Mouse (Mus musculus): Measurements from ENCODE around the gene Olfr624. TPM values are rescaled to one million over a fixed set of nuclear protein-coding genes. Genes with fewer than 3 reads are reported as not detected.
"Not testable (repeated sequence)": the region's sequence is repeated elsewhere in the genome, so short reads cannot be mapped to it uniquely, and the experiment has no call there.

The Olfr624 gene
- not detected in 2 replicates for total RNA-seq (2014; rRNA removed)
- polyA plus RNA-seq (2015; fragmentation: Nextera tagmentation; extraction: Ambion mirVana), result not detected in 2 replicates

DNA sequence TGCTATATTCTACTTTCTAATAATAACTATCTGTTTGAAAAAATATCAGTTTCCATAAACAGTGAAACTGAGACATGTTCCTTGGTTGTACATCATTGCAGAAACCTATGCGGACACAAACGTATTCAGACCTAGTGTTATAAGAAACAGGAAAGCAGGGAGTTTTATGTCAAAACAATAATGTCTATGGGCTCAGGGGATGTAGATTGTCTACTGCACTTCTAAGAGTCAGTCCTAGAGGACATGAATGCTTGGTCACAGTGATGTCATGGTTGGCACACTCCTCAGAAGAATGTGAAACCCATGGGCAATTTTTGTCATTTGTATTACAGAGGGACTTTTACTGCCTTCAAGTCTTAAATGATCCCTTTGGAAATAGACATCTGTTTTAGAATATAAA is at the start of gene Olfr624:
Gene Olfr624, minus strand, starts transcription at position 101 of the 400 bp plus-strand sequence.
- no peak for ATAC-seq (ENCODE audit: low FRiP score)
- H3K4me3 ChIP-seq (ENCODE audit: low read depth, low read length), result no peak within 1 kb of the TSS
- WGBS, result 94% methylated on average over 2 of the region's 2 CpGs

DNA sequence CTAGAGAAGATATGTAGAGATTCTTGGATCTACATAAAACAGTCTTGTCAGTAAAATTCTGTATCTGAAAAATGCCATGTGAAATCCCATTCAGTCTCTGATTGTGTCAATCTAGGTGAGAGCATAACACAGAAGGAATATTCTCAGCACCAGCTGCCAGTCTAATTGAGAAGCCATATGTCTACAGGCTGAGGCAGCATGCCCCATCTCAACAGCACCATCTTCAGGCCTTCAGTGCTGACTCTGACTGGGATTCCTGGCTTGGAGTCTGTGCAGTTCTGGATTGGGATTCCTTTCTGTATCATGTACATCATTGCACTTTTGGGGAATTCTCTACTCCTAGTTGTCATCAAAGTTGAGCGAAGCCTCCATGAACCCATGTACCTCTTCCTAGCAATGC is 45.4 kb upstream of the Olfr624 start:
- H3K27me3 ChIP-seq (ENCODE audit: insufficient read depth, low read length); H3K4me2 ChIP-seq (ENCODE audit: low read depth, low read length, poor library complexity, severe bottlenecking); H3K27ac ChIP-seq (ENCODE audit: low read depth, low read length); H3K4me3 ChIP-seq (ENCODE audit: low read depth, low read length); H3K36me3 ChIP-seq (ENCODE audit: insufficient read depth, low read length); H3K4me1 ChIP-seq (ENCODE audit: insufficient read depth, low read length); H3K9me3 ChIP-seq (ENCODE audit: low read length); ATAC-seq (ENCODE audit: low FRiP score); DNase-seq (ENCODE audit: low spot score); H3K9ac ChIP-seq (replicated peaks; ENCODE audit: low read length, poor library complexity, severe bottlenecking): not testable (repeated sequence)
- WGBS, result 90% methylated on average over 1 of the region's 1 CpGs

More for the DNA sequence above, at the start of gene Olfr624:
- Histone ChIP-seq H3K27ac (ENCODE audit: low read depth, low read length) (no peak within 1 kb of the TSS), H3K4me1 (ENCODE audit: insufficient read depth, low read length) (no peaks in the 10 kb centered on the region), H3K9ac (replicated peaks; ENCODE audit: low read length, poor library complexity, severe bottlenecking) (no peak within 1 kb of the TSS), H3K4me2 (ENCODE audit: low read depth, low read length, poor library complexity, severe bottlenecking) (no peak within 1 kb of the TSS), H3K27me3 (ENCODE audit: insufficient read depth, low read length) (no peaks in the 10 kb centered on the region), H3K9me3 (ENCODE audit: low read length) (no peaks in the 10 kb centered on the region), H3K36me3 (ENCODE audit: insufficient read depth, low read length) (no peaks in the 10 kb centered on the region)
- no peak for TF ChIP-seq CTCF (IDR thresholded peaks at IDR 0.05)
- no peak for DNase-seq (ENCODE audit: low spot score)

DNA sequence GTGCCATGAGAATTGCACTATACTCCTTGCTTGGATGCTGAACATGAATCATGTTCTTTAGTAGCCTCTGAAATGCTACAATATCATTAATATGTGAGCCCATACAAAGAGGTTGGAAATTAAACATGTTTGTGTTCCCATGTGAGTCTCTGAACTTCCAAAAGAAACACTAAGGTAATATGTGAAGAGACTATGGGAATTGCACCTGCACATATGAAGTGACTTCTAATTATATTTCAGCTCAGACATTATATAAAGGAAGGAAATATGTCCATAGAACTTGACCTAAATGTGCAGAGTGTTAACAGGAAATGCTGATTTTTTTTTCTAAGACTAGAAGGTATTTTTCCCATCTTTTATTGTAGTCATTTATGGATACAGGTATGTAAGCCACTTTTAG is 43.4 kb upstream of the Olfr624 start, which contains the start of gene Olfr243:
Gene Olfr243, plus strand, starts transcription at position 301 of the 400 bp plus-strand sequence.
- Histone ChIP-seq H3K9me3 (ENCODE audit: low read length) (no peaks in the 10 kb centered on the region), H3K36me3 (ENCODE audit: insufficient read depth, low read length) (no peaks in the 10 kb centered on the region), H3K9ac (replicated peaks; ENCODE audit: low read length, poor library complexity, severe bottlenecking) (no peak within 1 kb of the TSS), H3K27me3 (ENCODE audit: insufficient read depth, low read length) (no peaks in the 10 kb centered on the region), H3K4me2 (ENCODE audit: low read depth, low read length, poor library complexity, severe bottlenecking) (no peak within 1 kb of the TSS), H3K4me3 (ENCODE audit: low read depth, low read length) (no peak within 1 kb of the TSS), H3K4me1 (ENCODE audit: insufficient read depth, low read length) (no peaks in the 10 kb centered on the region), H3K27ac (ENCODE audit: low read depth, low read length) (no peak within 1 kb of the TSS)
- DNase-seq (ENCODE audit: low spot score), result no peak
- no peak for TF ChIP-seq CTCF (IDR thresholded peaks at IDR 0.05)
- no peak for ATAC-seq (ENCODE audit: low FRiP score)

DNA sequence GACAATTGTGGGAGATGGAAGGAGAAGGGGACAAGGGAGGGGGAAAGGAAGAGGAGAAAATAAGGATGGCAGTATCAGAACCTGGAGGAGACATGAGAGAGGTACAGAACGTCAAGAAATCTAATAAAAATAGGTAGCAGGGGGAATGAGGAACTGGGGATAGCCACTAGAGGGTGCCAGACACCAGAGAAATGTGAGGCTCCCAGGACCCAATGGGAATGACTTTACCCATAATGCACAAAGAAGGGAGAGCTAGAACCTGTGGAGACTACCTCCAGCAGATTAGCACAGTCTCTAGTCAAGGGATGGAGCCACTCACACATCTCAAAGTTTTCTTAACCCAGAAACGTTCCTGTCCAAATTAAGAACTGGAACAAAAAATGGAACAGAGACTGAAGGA is 41.0 kb upstream of the Olfr624 start:
- no peak overlapping the region for H3K9ac ChIP-seq (replicated peaks; ENCODE audit: low read length, poor library complexity, severe bottlenecking)
- no peak overlapping the region for H3K4me3 ChIP-seq (ENCODE audit: low read depth, low read length)
- no peak overlapping the region for H3K4me2 ChIP-seq (ENCODE audit: low read depth, low read length, poor library complexity, severe bottlenecking)
- no peak for ATAC-seq (ENCODE audit: low FRiP score)
- H3K9me3 ChIP-seq (ENCODE audit: low read length), result no peaks in the 10 kb centered on the region
- DNase-seq (ENCODE audit: low spot score), result no peak
- no peaks in the 10 kb centered on the region for H3K4me1 ChIP-seq (ENCODE audit: insufficient read depth, low read length)
- 38% methylated on average over 2 of the region's 2 CpGs for WGBS
- H3K27ac ChIP-seq (ENCODE audit: low read depth, low read length), result no peak overlapping the region
- H3K36me3 ChIP-seq (ENCODE audit: insufficient read depth, low read length), result no peaks in the 10 kb centered on the region
- peak; percentile 24 for TF ChIP-seq CTCF (IDR thresholded peaks at IDR 0.05)
- H3K27me3 ChIP-seq (ENCODE audit: insufficient read depth, low read length), result no peaks in the 10 kb centered on the region

DNA sequence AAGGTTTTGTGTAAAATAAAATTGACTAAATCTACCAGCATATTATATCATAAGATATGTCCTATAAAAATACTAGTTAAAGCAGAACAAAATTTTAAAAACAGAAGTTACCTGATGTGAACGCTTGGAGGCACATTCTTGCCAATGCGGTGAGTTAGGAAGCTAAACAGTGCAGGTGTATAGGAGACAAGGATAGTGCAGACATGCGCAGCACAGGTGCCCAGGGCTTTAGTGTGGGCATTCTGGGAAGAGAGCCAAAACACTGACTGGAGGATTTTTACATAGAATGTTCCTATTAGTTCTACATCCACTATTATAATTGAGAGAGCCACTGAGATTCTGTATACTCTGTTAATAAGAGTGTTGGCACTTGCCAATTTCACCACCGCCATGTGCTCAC is 28.5 kb upstream of the Olfr624 start:
- no peaks in the 10 kb centered on the region for H3K9me3 ChIP-seq (ENCODE audit: low read length)
- no peaks in the 10 kb centered on the region for H3K4me1 ChIP-seq (ENCODE audit: insufficient read depth, low read length)
- no peak overlapping the region for H3K9ac ChIP-seq (replicated peaks; ENCODE audit: low read length, poor library complexity, severe bottlenecking)
- peak; percentile 40 for DNase-seq (ENCODE audit: low spot score)
- TF ChIP-seq CTCF (IDR thresholded peaks at IDR 0.05), result no peak
- ATAC-seq (ENCODE audit: low FRiP score), result 0 out of 2 replicates have a peak, but pooled peaks have one; percentile 54
- WGBS, result 82% methylated on average over 4 of the region's 4 CpGs
- H3K27me3 ChIP-seq (ENCODE audit: insufficient read depth, low read length), result no peaks in the 10 kb centered on the region
- H3K27ac ChIP-seq (ENCODE audit: low read depth, low read length), result no peak overlapping the region
- H3K36me3 ChIP-seq (ENCODE audit: insufficient read depth, low read length), result no peaks in the 10 kb centered on the region
- H3K4me2 ChIP-seq (ENCODE audit: low read depth, low read length, poor library complexity, severe bottlenecking), result no peak overlapping the region
- no peak overlapping the region for H3K4me3 ChIP-seq (ENCODE audit: low read depth, low read length)

DNA sequence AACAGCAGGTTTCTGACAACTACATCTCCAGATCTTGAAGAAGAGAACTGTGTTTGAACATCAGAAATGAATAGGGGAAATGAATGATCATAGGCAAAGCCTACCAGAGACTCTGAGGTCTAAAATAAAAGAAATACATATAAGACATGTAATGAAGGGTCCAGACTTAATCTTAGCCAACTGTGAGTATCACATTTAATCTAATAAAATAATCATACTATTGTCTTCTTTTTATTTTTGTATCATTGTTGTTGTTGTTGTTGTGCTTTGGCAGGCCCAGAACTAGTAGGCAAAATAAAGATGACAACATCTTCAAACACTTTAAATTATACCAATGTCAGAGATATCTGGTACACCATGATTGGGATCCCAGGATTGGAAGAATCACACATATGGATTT is 11.4 kb upstream of the Olfr624 start, which contains the start of gene Olfr625-ps1:
Gene Olfr625-ps1, plus strand, starts transcription at position 301 of the 400 bp plus-strand sequence.
- H3K27me3 ChIP-seq (ENCODE audit: insufficient read depth, low read length), result no peaks in the 10 kb centered on the region
- no peaks in the 10 kb centered on the region for H3K9me3 ChIP-seq (ENCODE audit: low read length)
- H3K9ac ChIP-seq (replicated peaks; ENCODE audit: low read length, poor library complexity, severe bottlenecking), result no peak within 1 kb of the TSS
- DNase-seq (ENCODE audit: low spot score) (no peak), ATAC-seq (ENCODE audit: low FRiP score) (no peak)
- H3K4me3 ChIP-seq (ENCODE audit: low read depth, low read length), result no peak within 1 kb of the TSS
- no peak within 1 kb of the TSS for H3K27ac ChIP-seq (ENCODE audit: low read depth, low read length)
- no peaks in the 10 kb centered on the region for H3K36me3 ChIP-seq (ENCODE audit: insufficient read depth, low read length)
- no peak for TF ChIP-seq CTCF (IDR thresholded peaks at IDR 0.05)
- no peaks in the 10 kb centered on the region for H3K4me1 ChIP-seq (ENCODE audit: insufficient read depth, low read length)
- H3K4me2 ChIP-seq (ENCODE audit: low read depth, low read length, poor library complexity, severe bottlenecking), result no peak within 1 kb of the TSS

All from midbrain, postnatal 0 days (tissue).